Mouse (Mus musculus) CD4-positive helper T cell, adult 2 months (primary cell): Measurements from ENCODE around the gene Prkd3.

Source experiments
- DNase-seq: peaks from one replicate; pipeline ENCODE4 v3.0.0-alpha.2; 2012; ENCODE audit warnings: low read depth, missing footprints, low spot score

Prkd3 gene

DNA sequence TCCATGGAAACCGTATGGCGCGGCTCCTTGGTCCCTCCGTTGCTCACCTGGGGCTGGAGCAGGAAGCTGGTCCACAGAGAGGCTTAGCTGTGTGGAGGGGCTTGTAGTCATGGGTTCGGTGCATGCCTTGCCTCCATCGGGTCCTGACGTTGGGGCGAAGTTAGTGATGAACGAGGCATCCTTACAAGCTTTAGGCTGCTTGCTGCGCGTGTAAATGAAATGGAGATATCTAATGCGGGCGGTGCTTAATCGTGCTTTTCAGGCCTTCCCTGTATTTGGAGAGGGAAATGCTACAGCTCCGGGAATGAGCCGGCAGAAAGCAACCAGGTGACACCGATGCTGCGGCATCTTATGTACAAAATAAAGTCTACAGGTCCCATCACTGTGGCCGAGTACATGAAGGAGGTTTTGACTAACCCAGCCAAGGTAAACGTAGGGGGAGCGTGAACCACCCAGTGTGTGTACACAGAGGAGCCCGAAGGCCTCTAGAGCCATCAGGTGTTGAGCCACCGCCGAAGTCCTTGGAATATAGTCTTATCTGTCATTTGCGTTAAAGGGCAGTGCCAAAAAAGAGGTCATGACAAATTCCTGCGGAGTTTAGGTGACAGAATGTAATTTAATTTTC, 83.3 kb downstream of the Prkd3 start:
- no peak for DNase-seq

DNA sequence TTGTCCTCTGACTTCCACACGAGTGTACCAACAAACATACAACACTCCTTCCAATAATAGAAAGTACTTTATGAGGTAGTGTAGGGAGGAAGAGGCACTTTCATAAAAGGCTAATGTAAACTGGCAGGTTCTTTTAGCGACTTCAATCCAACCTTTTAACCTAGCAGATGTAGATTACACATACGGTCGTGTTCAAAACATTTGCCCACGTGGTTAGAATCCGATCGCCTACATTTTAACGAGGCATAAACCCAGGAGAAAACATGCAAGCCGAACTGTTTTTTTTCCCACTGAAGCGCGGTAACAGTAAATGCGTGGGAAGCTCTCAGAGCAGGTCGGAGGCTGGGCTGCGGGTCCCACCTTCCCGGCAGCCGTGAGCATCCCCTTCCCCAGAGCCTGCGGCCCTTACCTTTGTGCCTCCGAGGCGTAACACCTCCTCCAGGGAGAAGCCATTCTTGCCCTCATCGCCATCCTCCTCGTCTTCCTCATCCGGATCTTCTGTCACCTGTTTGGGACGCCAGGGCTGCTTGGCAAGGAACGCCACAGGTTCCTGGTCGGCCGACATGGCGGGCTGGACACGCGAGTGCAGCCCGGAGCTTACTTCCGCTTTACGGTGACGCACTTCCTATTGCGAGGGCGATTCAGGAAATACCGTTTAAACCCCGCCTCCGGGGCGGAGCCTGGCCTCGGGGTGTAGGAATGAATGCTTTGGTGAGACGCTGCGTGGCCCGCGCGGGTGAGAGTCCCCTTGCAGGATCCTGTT, 84.0 kb downstream of the Prkd3 start, which contains the start of the genes Cebpz and Ndufaf7:
TSS of gene Cebpz (minus strand) at position 601 of the 763 bp plus-strand sequence.
TSS of gene Ndufaf7 (plus strand) at position 671 of the 763 bp plus-strand sequence.
- DNase-seq, result peak; percentile 98

DNA sequence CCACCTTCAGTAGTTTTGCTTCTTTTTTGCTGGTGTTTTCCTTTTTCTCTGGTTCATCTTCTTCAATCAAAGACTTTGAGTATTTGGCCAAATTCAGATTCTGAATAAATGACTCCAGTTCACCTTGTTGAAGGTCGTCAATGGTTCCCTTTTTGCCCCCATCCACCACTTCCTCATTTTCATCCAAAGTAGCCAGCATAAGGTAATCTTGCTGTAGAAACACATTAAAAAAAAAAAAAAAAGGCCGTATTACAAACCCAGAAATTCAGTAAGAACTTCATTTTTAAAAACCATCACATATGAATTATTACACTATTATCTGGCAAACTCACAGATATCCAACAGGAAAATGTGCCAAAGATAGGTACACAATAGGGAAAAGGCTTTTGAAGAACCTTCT, 84.8 kb downstream of the Prkd3 start:
- no peak for DNase-seq

DNA sequence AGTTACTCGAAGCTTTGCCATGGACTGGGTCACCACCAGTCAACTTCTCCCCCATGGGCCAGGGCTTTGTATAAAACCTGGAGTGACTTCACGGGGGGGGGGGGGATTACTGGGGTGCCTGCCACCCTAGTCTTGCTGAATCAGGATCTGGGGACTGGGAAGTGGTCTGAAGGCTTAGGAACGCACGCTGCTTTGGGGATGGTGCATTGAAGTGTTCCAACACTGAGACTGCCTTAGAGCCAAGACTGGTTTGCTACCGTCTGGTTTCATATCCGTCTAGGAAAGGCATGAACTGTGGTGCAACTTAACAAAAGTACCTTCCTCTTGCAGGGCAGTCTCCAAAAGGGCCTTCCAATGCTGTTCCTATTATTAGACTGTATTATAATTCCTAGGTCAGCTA, 102.9 kb downstream of the Prkd3 start:
- DNase-seq, result no peak

DNA sequence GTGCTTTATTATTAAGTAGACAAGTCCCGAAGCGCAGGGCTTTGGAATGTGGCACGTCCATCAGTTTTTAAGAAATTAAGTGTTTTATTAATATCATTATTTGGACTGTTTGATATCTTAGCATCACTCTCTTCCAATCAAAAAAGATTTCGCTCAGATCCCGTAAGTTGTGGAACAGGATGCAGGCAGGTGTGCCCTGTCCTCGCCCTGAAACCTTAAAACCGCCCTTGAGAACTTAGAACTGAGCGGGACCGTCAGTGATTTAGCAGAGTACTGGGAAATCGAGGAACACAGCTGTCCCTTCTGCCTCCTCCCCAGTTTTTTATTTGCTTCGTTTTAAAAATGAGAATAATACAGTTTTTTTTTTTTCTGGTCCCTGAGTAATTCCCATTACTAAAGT, 103.7 kb downstream of the Prkd3 start:
- DNase-seq, result no peak

DNA sequence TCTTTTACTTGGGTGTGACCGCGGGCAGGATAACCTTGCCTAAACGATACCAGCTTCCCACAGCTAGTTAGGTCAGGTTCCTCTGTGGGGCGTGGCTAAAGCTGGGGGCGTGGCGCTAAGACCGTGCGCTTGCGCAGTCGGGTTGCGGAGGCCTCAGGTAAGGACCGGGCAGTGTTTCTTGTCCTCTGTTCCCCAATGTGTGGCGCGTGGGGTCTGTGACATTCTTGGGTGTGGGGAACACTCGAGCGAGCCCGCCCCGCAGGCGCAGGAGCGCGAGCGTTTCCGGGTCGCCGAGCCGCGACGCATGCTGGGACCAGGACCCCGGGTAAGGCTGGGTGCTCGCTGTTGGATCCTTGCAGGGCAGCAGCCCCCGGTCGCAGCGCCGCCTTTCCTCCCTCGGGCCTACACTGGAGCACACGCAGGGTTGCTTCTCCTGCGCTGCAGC, 104.2 kb downstream of the Prkd3 start, which contains the start of gene Cebpzos:
TSS of gene Cebpzos (plus strand) at position 132 of the 445 bp plus-strand sequence.
- DNase-seq, result peak; percentile 92

DNA sequence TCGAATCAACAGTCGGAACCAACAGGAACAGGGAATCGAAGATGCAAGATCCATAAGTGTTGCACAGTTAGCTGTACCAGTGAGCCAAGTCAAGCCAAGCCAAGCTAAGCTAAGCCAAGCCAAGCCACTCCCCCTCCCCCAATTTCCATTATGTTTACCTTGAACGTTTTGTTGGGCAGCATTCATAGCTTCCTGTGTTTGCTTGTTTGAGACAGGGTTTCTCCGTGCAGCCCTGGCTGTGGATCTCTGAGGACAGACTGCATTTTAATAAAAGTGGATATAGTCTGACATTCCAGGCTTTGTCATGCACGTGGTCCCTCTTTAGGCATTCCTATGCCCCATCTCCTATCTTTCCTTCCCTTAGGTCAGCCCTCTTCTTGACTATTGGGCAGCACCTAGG, 104.8 kb downstream of the Prkd3 start:
- DNase-seq, result peak; percentile 44

DNA sequence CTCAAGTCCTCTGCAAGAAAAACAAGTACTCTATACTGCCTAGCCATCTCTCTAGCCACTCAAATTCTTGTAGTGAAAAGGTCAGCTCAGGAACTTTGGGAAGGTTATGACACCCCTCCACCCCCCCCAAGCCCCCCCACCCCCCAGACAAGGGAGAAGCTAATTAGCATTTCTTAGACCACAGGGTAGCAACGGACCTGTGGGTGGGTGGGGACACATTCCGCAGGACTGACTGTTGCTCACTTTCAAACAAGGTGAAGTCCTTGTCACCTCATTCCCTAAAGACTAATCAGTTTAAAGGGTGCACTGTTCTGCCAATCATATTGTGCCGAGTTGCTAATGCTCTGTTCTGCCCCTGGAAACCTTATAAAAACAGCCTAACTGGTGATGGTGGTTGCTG, 106.7 kb downstream of the Prkd3 start:
- DNase-seq, result no peak

DNA sequence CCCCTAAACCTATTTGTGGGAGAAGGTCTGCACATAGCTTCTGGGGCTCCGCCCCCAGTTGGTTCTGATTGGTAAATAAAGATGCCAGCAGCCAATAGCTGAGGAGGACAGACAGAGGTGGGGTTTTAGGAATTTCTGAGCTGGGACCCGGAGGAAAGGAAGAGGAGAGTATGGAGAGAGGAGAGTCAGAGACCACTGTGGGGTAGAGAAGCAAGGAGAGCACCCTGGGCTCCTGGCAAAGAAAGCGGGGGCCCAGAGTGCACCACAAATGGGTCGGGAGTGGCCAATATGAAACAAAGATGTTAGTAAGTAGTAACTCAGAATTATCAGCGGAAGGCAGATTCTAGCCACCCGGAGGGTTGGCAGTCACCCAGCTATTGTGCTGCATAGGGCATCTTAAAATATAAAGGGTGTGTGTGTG, 107.7 kb downstream of the Prkd3 start:
- DNase-seq, result peak; percentile 15

DNA sequence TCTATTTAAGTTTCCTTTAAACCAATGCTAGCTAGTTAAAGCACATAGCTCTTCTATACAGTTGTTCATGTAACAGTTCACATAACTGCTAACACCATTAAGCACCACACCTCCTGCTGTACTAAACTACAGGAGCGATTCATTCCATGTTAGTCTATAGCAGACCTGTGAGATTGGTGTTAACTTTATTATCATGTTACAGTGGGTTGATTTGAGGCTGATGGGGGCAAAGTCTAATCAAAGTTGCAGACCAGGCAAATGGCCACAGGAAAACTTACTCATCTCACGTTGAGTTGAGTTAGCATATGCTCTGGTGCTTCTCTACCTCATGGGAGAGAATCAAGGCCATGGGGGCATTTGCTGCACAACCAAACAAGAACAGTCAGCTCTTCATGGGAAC, 111.2 kb downstream of the Prkd3 start:
- no peak for DNase-seq

DNA sequence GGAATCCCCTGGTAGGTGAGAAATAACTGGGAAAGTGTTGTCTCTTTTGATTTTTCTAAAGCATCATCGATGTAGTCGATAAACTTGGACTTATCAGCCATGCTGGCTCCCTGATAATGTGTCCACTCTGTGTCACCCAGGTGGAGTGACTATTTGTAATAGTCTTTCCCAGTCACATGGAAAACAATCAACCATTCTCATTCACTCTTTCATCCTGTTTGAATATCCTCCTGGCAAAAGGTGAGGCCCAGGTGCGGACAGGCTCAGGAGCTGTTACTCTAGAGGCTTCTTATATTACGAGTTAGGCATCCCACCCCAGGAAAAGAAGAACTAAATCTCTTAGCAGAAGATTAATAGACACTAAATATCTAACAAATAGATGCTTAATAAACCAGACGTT, 113.7 kb downstream of the Prkd3 start, which contains the start of gene Sult6b1:
TSS of gene Sult6b1 (minus strand) at position 101 of the 400 bp plus-strand sequence.
- no peak for DNase-seq

DNA sequence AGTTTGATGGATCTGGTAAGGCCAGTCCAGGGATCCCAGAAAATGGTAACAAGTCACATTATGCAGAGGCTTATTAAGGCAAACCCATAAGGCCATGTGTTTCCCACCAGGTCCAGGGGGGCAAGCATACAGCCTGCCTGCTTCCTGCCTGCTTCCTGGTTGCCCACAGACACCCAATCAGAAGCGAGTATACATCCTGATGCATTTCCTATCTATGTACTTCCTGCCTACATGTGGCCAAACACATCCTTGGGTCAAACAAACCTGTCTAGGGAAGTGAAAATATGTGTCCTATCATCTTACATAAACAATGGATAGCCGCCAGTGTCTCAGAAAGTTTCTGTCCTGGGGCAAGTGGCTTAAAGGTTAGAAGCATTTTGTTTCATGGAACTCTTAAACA, 117.5 kb downstream of the Prkd3 start:
- no peak for DNase-seq
